Mouse (Mus musculus) ES-Bruce4 (cell line): ENCODE data around the gene Il17re.

Source experiments
- CTCF ChIP-seq: IDR thresholded peaks from one replicate; pipeline ENCODE4 v1.8.1; 2011; ENCODE audit warnings: low read depth, low read length
- EP300 ChIP-seq: IDR thresholded peaks from 2 replicates; pipeline ENCODE4 v1.6.1; 2011; ENCODE audit warnings: low read depth, low read length; ENCODE audit not compliant: insufficient read depth

DNA sequence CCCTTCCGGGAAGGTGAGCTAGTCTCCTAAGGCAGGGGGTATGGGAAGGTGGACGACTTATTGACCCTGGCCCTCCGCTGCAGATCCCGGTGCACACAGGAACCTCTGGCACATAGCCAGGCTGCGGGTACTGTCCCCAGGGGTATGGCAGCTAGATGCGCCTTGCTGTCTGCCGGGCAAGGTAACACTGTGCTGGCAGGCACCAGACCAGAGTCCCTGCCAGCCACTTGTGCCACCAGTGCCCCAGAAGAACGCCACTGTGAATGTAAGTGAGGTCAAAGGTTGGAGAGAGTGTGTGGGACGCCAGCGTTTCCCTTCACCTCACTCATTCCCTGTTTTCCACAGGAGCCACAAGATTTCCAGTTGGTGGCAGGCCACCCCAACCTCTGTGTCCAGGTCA, 20.6 kb downstream of the Il17re start:
- TF ChIP-seq CTCF (no peak), EP300 (no peak)
